In the genomic region with DNA sequence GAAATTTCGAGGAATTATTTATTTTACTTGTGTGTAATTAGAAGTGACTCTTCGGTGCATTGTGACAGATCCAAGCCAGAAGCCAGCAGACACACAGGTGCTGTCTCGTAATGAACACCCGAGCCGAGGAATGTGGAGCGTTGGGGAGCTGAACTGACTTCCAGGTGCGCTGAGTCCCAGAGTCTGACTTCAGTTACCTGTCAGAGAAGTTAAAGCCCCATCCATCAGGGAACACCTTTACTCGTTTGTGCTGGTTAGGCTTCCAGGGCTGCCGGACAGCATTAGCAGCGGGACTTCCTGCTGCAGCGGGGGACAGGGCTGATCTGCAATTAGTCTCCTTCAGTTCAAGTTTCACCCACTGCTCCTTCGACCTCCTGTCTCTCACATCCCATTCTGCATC, we compare ENCODE assay signal across 28 mouse cellular contexts.
DNase-seq lines count a peak whose midpoint lies in the region; ATAC-seq and TF ChIP-seq lines count a peak whose summit lies in the region.
"Had no signal": no experiment of that assay in that cellular context is flagged by ENCODE, and none has a peak within 500 bp of the region (broad histone marks: within the 10 kb centered on the region; RNA-seq: fewer than 3 reads in every experiment).

No protein-coding gene starts in this region.

- H3K27ac ChIP-seq in lung, embryonic 14.5 days (ENCODE audit: low read depth), result no peak overlapping the region
- no peak overlapping the region for H3K27ac ChIP-seq in lung, postnatal 0 days (ENCODE audit: low read length)
- no peak overlapping the region for H3K27ac ChIP-seq in limb, embryonic 11.5 days (replicated peaks; ENCODE audit: low read depth, low read length)
- H3K27ac ChIP-seq: forebrain, embryonic 12.5 days; gastrocnemius, adult 2 months; hindbrain, embryonic 10.5 days; hindbrain, postnatal 0 days; liver, embryonic 15.5 days; midbrain, embryonic 12.5 days; neural tube, embryonic 15.5 days; stomach, embryonic 15.5 days had no signal

- WGBS in lung, embryonic 14.5 days, result 16% methylated on average over 12 of the region's 12 CpGs
- WGBS in lung, postnatal 0 days, result 25% methylated on average over 12 of the region's 12 CpGs
- WGBS in limb, embryonic 11.5 days, result 5% methylated on average over 12 of the region's 12 CpGs

- TF ChIP-seq EP300 in lung, postnatal 0 days (IDR thresholded peaks at IDR 0.05), result no peak

- H3K9me3 ChIP-seq in lung, embryonic 14.5 days (ENCODE audit: low read depth, low read length), result no peaks in the 10 kb centered on the region
- no peaks in the 10 kb centered on the region for H3K9me3 ChIP-seq in lung, postnatal 0 days (ENCODE audit: low read length)
- H3K9me3 ChIP-seq in limb, embryonic 11.5 days (ENCODE audit: control insufficient read depth, low read length), result no peaks in the 10 kb centered on the region
- H3K9me3 ChIP-seq: forebrain, embryonic 12.5 days; heart, embryonic 12.5 days; hindbrain, embryonic 10.5 days; liver, embryonic 15.5 days; midbrain, embryonic 12.5 days; neural tube, embryonic 15.5 days; stomach, embryonic 15.5 days had no signal

- no peaks in the 10 kb centered on the region for H3K36me3 ChIP-seq in lung, embryonic 14.5 days (ENCODE audit: insufficient read depth)
- H3K36me3 ChIP-seq in lung, postnatal 0 days (ENCODE audit: insufficient read depth, low read length), result no peaks in the 10 kb centered on the region
- no peaks in the 10 kb centered on the region for H3K36me3 ChIP-seq in limb, embryonic 11.5 days (ENCODE audit: control insufficient read depth, insufficient read depth, low read length)
- H3K36me3 ChIP-seq: forebrain, embryonic 12.5 days; heart, embryonic 12.5 days; hindbrain, embryonic 10.5 days; liver, embryonic 15.5 days; midbrain, embryonic 12.5 days; neural tube, embryonic 15.5 days; stomach, embryonic 15.5 days had no signal

- no peak overlapping the region for H3K9ac ChIP-seq in lung, embryonic 14.5 days
- no peak overlapping the region for H3K9ac ChIP-seq in lung, postnatal 0 days (replicated peaks; ENCODE audit: low read depth)
- H3K9ac ChIP-seq in limb, embryonic 11.5 days (ENCODE audit: low read length), result no peak overlapping the region
- H3K9ac ChIP-seq: forebrain, embryonic 12.5 days; heart, embryonic 12.5 days; liver, embryonic 15.5 days; midbrain, embryonic 12.5 days; neural tube, embryonic 15.5 days; stomach, embryonic 15.5 days had no signal

- no peak for ATAC-seq in lung, embryonic 14.5 days (ENCODE audit: insufficient read depth)
- ATAC-seq in lung, postnatal 0 days, result no peak
- peak; percentile 67; the same call in 1 of the 2 replicates for ATAC-seq in limb, embryonic 11.5 days (ENCODE audit: insufficient number of reproducible peaks, low FRiP score, low TSS enrichment, low read depth)
- ATAC-seq: hindbrain, postnatal 0 days; intestine, embryonic 16.5 days had no signal

- H3K4me3 ChIP-seq in lung, embryonic 14.5 days (ENCODE audit: low read depth, low read length), result no peak overlapping the region
- no peak overlapping the region for H3K4me3 ChIP-seq in lung, postnatal 0 days (ENCODE audit: low read depth, low read length)
- H3K4me3 ChIP-seq in limb, embryonic 11.5 days (ENCODE audit: low read depth, low read length), result no peak overlapping the region
- H3K4me3 ChIP-seq: erythroblast, embryonic 14.5 days; forebrain, embryonic 12.5 days; gastrocnemius, adult 2 months; heart, embryonic 12.5 days; hindbrain, embryonic 10.5 days; liver, embryonic 15.5 days; midbrain, embryonic 12.5 days; neural tube, embryonic 15.5 days; stomach, embryonic 15.5 days had no signal

- H3K27me3 ChIP-seq in lung, embryonic 14.5 days (ENCODE audit: insufficient read depth, low read length), result no peaks in the 10 kb centered on the region
- no peaks in the 10 kb centered on the region for H3K27me3 ChIP-seq in lung, postnatal 0 days (replicated peaks; ENCODE audit: insufficient read depth, low read length)
- H3K27me3 ChIP-seq in limb, embryonic 11.5 days (ENCODE audit: control insufficient read depth, insufficient read depth, low read length), result no peaks in the 10 kb centered on the region
- H3K27me3 ChIP-seq: forebrain, embryonic 12.5 days; heart, embryonic 12.5 days; liver, embryonic 15.5 days; midbrain, embryonic 12.5 days; neural tube, embryonic 15.5 days; stomach, embryonic 15.5 days had no signal

- H3K4me2 ChIP-seq in lung, embryonic 14.5 days, result peak overlapping the region; percentile 15; the same call in 1 of the 2 replicates
- no peak overlapping the region; the same call in 1 of the 2 replicates for H3K4me2 ChIP-seq in lung, postnatal 0 days (replicated peaks; ENCODE audit: low read depth, low read length)
- H3K4me2 ChIP-seq in limb, embryonic 11.5 days (ENCODE audit: low read depth, severe bottlenecking), result peak overlapping the region; percentile 36
- H3K4me2 ChIP-seq: forebrain, embryonic 12.5 days; heart, embryonic 12.5 days; liver, embryonic 15.5 days; midbrain, embryonic 12.5 days; neural tube, embryonic 15.5 days; stomach, embryonic 15.5 days had no signal

- H3K4me1 ChIP-seq in lung, embryonic 14.5 days (ENCODE audit: insufficient read depth), result no peaks in the 10 kb centered on the region
- H3K4me1 ChIP-seq in lung, postnatal 0 days (ENCODE audit: insufficient read depth, low read depth, low read length), result no peaks in the 10 kb centered on the region
- H3K4me1 ChIP-seq in limb, embryonic 11.5 days (ENCODE audit: control insufficient read depth, insufficient read depth, low read length), result peaks cover 14% of the 10 kb centered on the region
- H3K4me1 ChIP-seq: liver, embryonic 15.5 days; midbrain, embryonic 12.5 days; stomach, embryonic 15.5 days had no signal

- TF ChIP-seq CTCF in lung, embryonic 14.5 days (IDR thresholded peaks at IDR 0.05; ENCODE audit: low read depth), result no peak
- TF ChIP-seq CTCF in lung, postnatal 0 days (IDR thresholded peaks at IDR 0.05), result no peak

- peak; percentile 38 for DNase-seq in embryo, embryonic 10 days (ENCODE audit: low spot score)
- DNase-seq in embryo, embryonic 10.5 days (ENCODE audit: low spot score), result no peak
- no peak for DNase-seq in lung, embryonic 14.5 days
- DNase-seq in lung, postnatal 0 days (ENCODE audit: low spot score), result no peak
- peak; percentile 62 for DNase-seq in limb, embryonic 11.5 days (ENCODE audit: low spot score)
- no peak for DNase-seq in cerebellum, adult 18-20 months
- DNase-seq in cerebellum, adult 11-12 months, result no peak
- DNase-seq: adrenal gland, postnatal 14 days; cerebellum, adult 9-11 months; gastrocnemius, adult 2 months; heart, postnatal 10 days; kidney, postnatal 14 days; liver; lung, postnatal 14 days; right cerebral cortex, adult 18-20 months; right cerebral cortex, postnatal 4 days; thymus, adult 18-20 months; thymus, postnatal 36 days had no signal

Comparison
In these comparisons a context has a peak if more than half of its experiments do, and no peak if none do; other contexts are left out.
1. DNase-seq: peak in embryo, embryonic 10 days (single experiment) and limb, embryonic 11.5 days (single experiment); none in embryo, embryonic 10.5 days (single experiment), lung, embryonic 14.5 days (single experiment), lung, postnatal 0 days (single experiment), cerebellum, adult 18-20 months (0 of 2) and cerebellum, adult 11-12 months (single experiment).